Mouse (Mus musculus) kidney, postnatal 0 days (tissue): ENCODE data around the gene Cenpm. TPM values are rescaled to one million over a fixed set of nuclear protein-coding genes. Genes with fewer than 3 reads are reported as not detected.

Source experiments
- ATAC-seq: fragments of 200-750 bp; cut with Nextera tagmentation; replicated peaks from 2 replicates; pipeline ENCODE4 v1.8.0; 2017; ENCODE audit warnings: low read depth, moderate number of reproducible peaks, moderate TSS enrichment, moderate library complexity; ENCODE audit not compliant: low FRiP score
- DNase-seq: peaks from one replicate; pipeline ENCODE4 v3.0.0-alpha.2; 2016; ENCODE audit warnings: low spot score
- H3K27ac ChIP-seq: fragments of 300-500 bp; sonication (generic); 2 replicates; pipeline ENCODE4 v1.5.1; 2014; ENCODE audit warnings: mild to moderate bottlenecking
- H3K27me3 ChIP-seq: fragments of 300-500 bp; sonication (generic); 2 replicates; pipeline ENCODE4 v1.6.1; 2014; ENCODE audit warnings: low read length, mixed read lengths; ENCODE audit not compliant: insufficient read depth
- H3K36me3 ChIP-seq: fragments of 300-500 bp; sonication (generic); 2 replicates; pipeline ENCODE4 v1.6.1; 2014; ENCODE audit warnings: low read length, mixed read lengths; ENCODE audit not compliant: insufficient read depth
- H3K4me1 ChIP-seq: fragments of 300-500 bp; sonication (generic); replicated peaks from 2 replicates; pipeline ENCODE4 v1.6.1; 2014; ENCODE audit warnings: antibody characterized with exemption, low read length, mixed read lengths; ENCODE audit not compliant: insufficient read depth
- H3K4me2 ChIP-seq: fragments of 300-500 bp; sonication (generic); 2 replicates; pipeline ENCODE4 v1.6.1; 2014; ENCODE audit warnings: mild to moderate bottlenecking, low read length, moderate library complexity, mixed read lengths
- H3K4me3 ChIP-seq: fragments of 300-500 bp; sonication (generic); replicated peaks from 2 replicates; pipeline ENCODE4 v1.5.1; 2014; ENCODE audit warnings: low read depth, low read length
- H3K9ac ChIP-seq: fragments of 300-500 bp; sonication (generic); 2 replicates; pipeline ENCODE4 v1.6.1; 2014; ENCODE audit warnings: low read depth, low read length
- H3K9me3 ChIP-seq: fragments of 300-500 bp; sonication (generic); replicated peaks from 2 replicates; pipeline ENCODE4 v1.6.1; 2016; ENCODE audit warnings: low read length, inconsistent platforms, mixed read lengths
- CTCF ChIP-seq: IDR thresholded peaks from 2 replicates; pipeline ENCODE4 v1.5.1; 2016; ENCODE audit warnings: antibody characterized with exemption, low read depth, mild to moderate bottlenecking, moderate library complexity
- WGBS: fragments of 180-500 bp; shearing (Covaris S2); extraction: QIAGEN DNeasy Blood & Tissue Kit; methylation state at CpG from one replicate; pipeline ENCODE4 v1.1.7; 2014; 5-methylcytosine and 5-hydroxymethylcytosine counted together
- microRNA counts: library from miRNA; unstranded; fragments of <30 nt; microRNA quantifications from one replicate; lab custom pipeline; 2015
- microRNA-seq: library from miRNA; unstranded; fragments of <30 nt; microRNA quantifications from one replicate; pipeline ENCODE4, GENCODE M21; 2016
- polyA plus RNA-seq: library from polyadenylated mRNA; unstranded; fragments of >200 nt; fragmentation: Nextera tagmentation; extraction: Ambion mirVana; gene quantifications from 2 replicates; pipeline ENCODE4 v1.2.1, GENCODE M21; 2015

Gene Cenpm
- polyA plus RNA-seq, 1 experiment from 2014 or later: 46.4 TPM

DNA sequence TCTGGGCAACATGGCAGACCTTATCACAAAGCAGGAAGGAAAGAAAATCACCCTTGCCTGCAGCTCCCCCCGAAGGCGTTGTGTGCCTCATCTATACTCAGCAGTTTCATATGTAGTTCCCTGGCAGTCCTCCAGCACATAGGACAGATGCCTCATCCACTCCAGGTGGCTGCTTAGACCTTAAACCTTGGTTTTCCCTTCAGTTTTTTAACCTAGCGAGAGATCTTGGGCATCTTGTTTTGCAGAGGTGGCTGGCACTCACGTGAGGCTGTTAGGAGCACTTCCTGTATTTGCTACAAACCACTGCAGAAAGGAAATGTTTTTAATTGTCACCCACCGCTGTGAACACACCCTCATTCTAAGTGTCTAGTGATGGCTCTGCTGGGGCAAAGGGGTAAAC is 57.6 kb downstream of the Cenpm start:
- H3K4me1 ChIP-seq: no peaks in the 10 kb centered on the region
- no peak overlapping the region for H3K27ac ChIP-seq
- H3K27me3 ChIP-seq: no peaks in the 10 kb centered on the region
- no peak overlapping the region for H3K9ac ChIP-seq
- ATAC-seq (no peak), DNase-seq (no peak)
- 87% methylated on average over 5 of the region's 5 CpGs for WGBS
- no peaks in the 10 kb centered on the region for H3K9me3 ChIP-seq
- no peak overlapping the region for H3K4me3 ChIP-seq
- TF ChIP-seq CTCF: no peak
- no peak overlapping the region for H3K4me2 ChIP-seq
- H3K36me3 ChIP-seq: peaks cover 64% of the 10 kb centered on the region

GRCm38 (mm10) chr15:82186131-82186530 is 58.4 kb downstream of the Cenpm start:
- no peak for TF ChIP-seq CTCF
- DNase-seq (no peak), ATAC-seq (no peak)
- H3K4me3 ChIP-seq: no peak overlapping the region
- no peaks in the 10 kb centered on the region for H3K4me1 ChIP-seq
- no peak overlapping the region for H3K9ac ChIP-seq
- no peak overlapping the region for H3K27ac ChIP-seq
- H3K27me3 ChIP-seq: no peaks in the 10 kb centered on the region
- WGBS: 66% methylated on average over 14 of the region's 14 CpGs
- H3K4me2 ChIP-seq: no peak overlapping the region
- peaks cover 65% of the 10 kb centered on the region for H3K36me3 ChIP-seq
- no peaks in the 10 kb centered on the region for H3K9me3 ChIP-seq

DNA sequence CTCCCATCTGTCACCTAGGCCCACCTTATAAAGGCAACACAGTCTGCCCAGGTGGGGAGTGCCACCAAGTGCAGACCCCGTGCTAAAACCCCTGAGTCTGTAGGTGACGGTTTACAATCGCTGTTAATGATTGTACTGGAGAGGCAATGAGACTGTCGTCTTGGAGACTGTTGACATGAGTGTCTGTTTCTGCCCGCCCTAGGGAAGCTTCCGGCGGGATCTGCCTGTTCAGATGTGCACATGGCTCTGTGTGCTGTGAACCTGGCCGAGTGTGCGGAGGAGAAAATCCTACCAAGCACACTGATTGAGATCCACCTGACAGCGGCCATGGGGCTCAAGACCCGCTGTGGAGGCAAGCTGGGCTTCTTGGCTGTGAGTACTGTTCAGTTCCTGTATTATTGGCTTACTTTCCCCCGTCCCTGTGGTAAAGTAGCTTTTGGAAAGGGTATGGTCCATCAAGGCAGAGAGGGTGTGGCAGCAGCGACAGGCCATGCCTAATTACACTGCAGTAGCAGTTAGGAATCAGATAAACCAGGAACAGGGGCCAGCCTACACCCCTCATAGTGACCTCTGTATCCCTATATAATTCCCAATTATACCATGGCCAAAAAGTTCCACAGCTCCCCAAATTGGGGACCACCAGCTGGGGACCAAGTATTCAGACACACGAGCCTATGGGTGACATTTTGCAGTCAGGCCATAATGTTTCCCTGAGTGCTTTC is 59.3 kb downstream of the Cenpm start:
- 67% methylated on average over 14 of the region's 14 CpGs for WGBS
- ATAC-seq: peak; percentile 25
- H3K9ac ChIP-seq: no peak overlapping the region
- no peak for TF ChIP-seq CTCF
- H3K36me3 ChIP-seq: peaks cover 69% of the 10 kb centered on the region
- no peaks in the 10 kb centered on the region for H3K27me3 ChIP-seq
- no peak overlapping the region for H3K4me3 ChIP-seq
- no peak for DNase-seq
- H3K4me2 ChIP-seq: no peak overlapping the region
- H3K27ac ChIP-seq: peak overlapping the region; percentile 72
- no peaks in the 10 kb centered on the region for H3K4me1 ChIP-seq
- no peaks in the 10 kb centered on the region for H3K9me3 ChIP-seq

GRCm38 (mm10) chr15:82184656-82185055 is 59.9 kb downstream of the Cenpm start:
- DNase-seq (no peak), ATAC-seq (peak; percentile 67)
- H3K9ac ChIP-seq: no peak overlapping the region
- no peaks in the 10 kb centered on the region for H3K9me3 ChIP-seq
- no peaks in the 10 kb centered on the region for H3K4me1 ChIP-seq
- no peak overlapping the region for H3K4me3 ChIP-seq
- H3K36me3 ChIP-seq: peaks cover 72% of the 10 kb centered on the region
- no peak for TF ChIP-seq CTCF
- no peaks in the 10 kb centered on the region for H3K27me3 ChIP-seq
- 61% methylated on average over 10 of the region's 10 CpGs for WGBS
- H3K4me2 ChIP-seq: no peak overlapping the region
- peak overlapping the region; percentile 72 for H3K27ac ChIP-seq

DNA sequence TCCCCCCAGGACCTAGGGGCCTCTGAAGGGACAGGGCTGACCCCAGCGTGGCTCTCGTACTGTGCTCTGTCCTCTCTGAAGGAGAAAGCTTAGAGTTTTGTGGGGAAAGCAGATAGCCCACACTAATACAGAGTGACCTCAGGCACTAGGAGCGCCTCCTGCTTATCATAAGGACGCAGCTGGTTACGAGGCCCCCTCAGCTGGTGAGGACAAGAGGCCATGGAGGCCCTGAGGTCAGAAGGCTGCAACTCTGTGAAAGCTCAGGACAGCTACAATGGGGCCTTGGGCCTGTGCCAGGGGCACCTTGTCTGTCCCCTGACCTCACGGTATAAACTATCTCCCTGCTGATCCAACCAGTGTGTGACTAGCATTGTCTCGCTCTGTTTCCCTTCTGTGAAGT is 60.4 kb downstream of the Cenpm start:
- 50% methylated on average over 7 of the region's 7 CpGs for WGBS
- Histone ChIP-seq H3K27ac (peak overlapping the region; percentile 72), H3K4me3 (no peak overlapping the region), H3K4me1 (no peaks in the 10 kb centered on the region), H3K36me3 (peaks cover 74% of the 10 kb centered on the region), H3K27me3 (no peaks in the 10 kb centered on the region), H3K9me3 (no peaks in the 10 kb centered on the region), H3K4me2 (no peak overlapping the region), H3K9ac (no peak overlapping the region)
- peak; percentile 65 for DNase-seq
- peak; percentile 71 for ATAC-seq
- TF ChIP-seq CTCF: no peak

MicroRNAs encoded within 50 kb of the gene (microRNA counts, 519-probe panel; counts per million panel counts)
- 330 counts per million, percentile 68 among the panel's probes with 10 or more counts for microRNA mmu-miR-33 (lab: Ali Mortazavi, UCI)

Small RNA genes within 50 kb of the gene (microRNA-seq; reads per million reads assigned to microRNA genes)
- gene Mir33: 56.7 reads per million, percentile 46 among the genes with 10 or more reads in this experiment

Other genes starting within 250 kb of the Cenpm start
- gene Desi1, start 210.9 kb downstream of the Cenpm start, polyA plus RNA-seq: 21.1 and 23.3 TPM in 2 replicates
- 215 and 225 TPM in 2 replicates for gene Snu13, start 197.2 kb downstream of the Cenpm start, polyA plus RNA-seq
- gene 4930407I10Rik, start 185.6 kb downstream of the Cenpm start, polyA plus RNA-seq: not detected in 2 replicates
- 0.09 TPM in 1 of 2 replicates, not detected in the other for gene Mei1, start 174.8 kb downstream of the Cenpm start, polyA plus RNA-seq
- gene Ccdc134, start 116.8 kb downstream of the Cenpm start, polyA plus RNA-seq: 10.7 and 11.9 TPM in 2 replicates
- 89.0 and 98.5 TPM in 2 replicates for gene Srebf2, start 97.6 kb downstream of the Cenpm start, polyA plus RNA-seq
- gene Shisa8, start 31.9 kb downstream of the Cenpm start, polyA plus RNA-seq: 0.66 and 0.96 TPM in 2 replicates
- gene Tnfrsf13c, start 20.4 kb downstream of the Cenpm start, polyA plus RNA-seq: 0.09 TPM in 1 of 2 replicates, not detected in the other
- gene 1500009C09Rik, start 7.6 kb upstream of the Cenpm start, polyA plus RNA-seq: not detected in 2 replicates
- gene Sept3, start 30.1 kb upstream of the Cenpm start, polyA plus RNA-seq: 4.2 and 4.8 TPM in 2 replicates
- 0.11 and 0.31 TPM in 2 replicates for gene Wbp2nl, start 54.2 kb upstream of the Cenpm start, polyA plus RNA-seq
- gene Naga, start 94.2 kb upstream of the Cenpm start, polyA plus RNA-seq: 95.0 and 101 TPM in 2 replicates
- gene Pheta2, start 94.2 kb upstream of the Cenpm start, polyA plus RNA-seq: 7.4 and 8.4 TPM in 2 replicates
- gene Smdt1, start 94.2 kb upstream of the Cenpm start, polyA plus RNA-seq: 375 and 378 TPM in 2 replicates
- 793 and 923 TPM in 2 replicates for gene Ndufa6, start 109.6 kb upstream of the Cenpm start, polyA plus RNA-seq
- 12.8 and 16.7 TPM in 2 replicates for gene Cyp2d22, start 135.5 kb upstream of the Cenpm start, polyA plus RNA-seq
- not detected in 2 replicates for gene Cyp2d11, start 149.3 kb upstream of the Cenpm start, polyA plus RNA-seq
- 0.12 TPM in 1 of 2 replicates, not detected in the other for gene Cyp2d10, start 162.4 kb upstream of the Cenpm start, polyA plus RNA-seq
- 0.54 TPM in 1 of 2 replicates, not detected in the other for gene Cyp2d9, start 188.7 kb upstream of the Cenpm start, polyA plus RNA-seq